Comparison of ENCODE assay signal across 9 mouse cellular contexts in genomic region chr11:100300293-100300692, GRCm38 (mm10). TPM values are rescaled to one million over a fixed set of nuclear protein-coding genes. Genes with fewer than 3 reads are reported as not detected.
A peak's percentile ranks its signal among the peaks of the same experiment; 100 is the strongest.
DNase-seq lines count a peak whose midpoint lies in the region; ATAC-seq lines count a peak whose summit lies in the region.
"Had no signal": no experiment of that assay in that cellular context is flagged by ENCODE, and none has a peak within 500 bp of the region (broad histone marks: within the 10 kb centered on the region; RNA-seq: fewer than 3 reads in every experiment).

No protein-coding gene starts in this region.

- no peaks in the 10 kb centered on the region for H3K36me3 ChIP-seq in heart, embryonic 13.5 days
- no peaks in the 10 kb centered on the region for H3K36me3 ChIP-seq in heart, embryonic 12.5 days
- H3K36me3 ChIP-seq: stomach, embryonic 15.5 days had no signal

- no peak for ATAC-seq in heart, embryonic 13.5 days (ENCODE audit: extremely low read depth, insufficient number of reproducible peaks, low FRiP score, low TSS enrichment)
- no peak for ATAC-seq in heart, embryonic 12.5 days (ENCODE audit: insufficient number of reproducible peaks, low FRiP score)

- peaks cover 7% of the 10 kb centered on the region for H3K4me1 ChIP-seq in heart, embryonic 13.5 days
- peaks cover 5% of the 10 kb centered on the region for H3K4me1 ChIP-seq in heart, embryonic 12.5 days (replicated peaks)

- peak overlapping the region; percentile 37; the same call in 1 of the 2 replicates for H3K9ac ChIP-seq in heart, embryonic 13.5 days
- no peak overlapping the region for H3K9ac ChIP-seq in heart, embryonic 12.5 days
- H3K9ac ChIP-seq: stomach, embryonic 15.5 days had no signal

- H3K27ac ChIP-seq in heart, embryonic 13.5 days (replicated peaks): no peak overlapping the region
- no peak overlapping the region for H3K27ac ChIP-seq in heart, embryonic 12.5 days (ENCODE audit: poor library complexity, severe bottlenecking)
- H3K27ac ChIP-seq: stomach, embryonic 15.5 days had no signal

- peaks cover 29% of the 10 kb centered on the region for H3K27me3 ChIP-seq in heart, embryonic 13.5 days (replicated peaks)
- H3K27me3 ChIP-seq in heart, embryonic 12.5 days (replicated peaks): peaks cover 23% of the 10 kb centered on the region
- H3K27me3 ChIP-seq: stomach, embryonic 15.5 days had no signal

- WGBS in heart, embryonic 13.5 days: 9% methylated on average over 5 of the region's 5 CpGs
- WGBS in heart, embryonic 12.5 days: 6% methylated on average over 5 of the region's 5 CpGs

- no peaks in the 10 kb centered on the region for H3K9me3 ChIP-seq in heart, embryonic 13.5 days
- H3K9me3 ChIP-seq in heart, embryonic 12.5 days (replicated peaks): no peaks in the 10 kb centered on the region
- H3K9me3 ChIP-seq: stomach, embryonic 15.5 days had no signal

- no peak overlapping the region; the same call in 1 of the 2 replicates for H3K4me2 ChIP-seq in heart, embryonic 13.5 days
- H3K4me2 ChIP-seq in heart, embryonic 12.5 days: no peak overlapping the region
- H3K4me2 ChIP-seq: stomach, embryonic 15.5 days had no signal

- no peak overlapping the region for H3K4me3 ChIP-seq in heart, embryonic 13.5 days
- no peak overlapping the region for H3K4me3 ChIP-seq in heart, embryonic 12.5 days
- H3K4me3 ChIP-seq: stomach, embryonic 15.5 days had no signal

- DNase-seq in urinary bladder, postnatal 25 days (ENCODE audit: low spot score): peak; percentile 76
- DNase-seq in urinary bladder, postnatal 4 days (ENCODE audit: low spot score in 2 of 2): no peak
- peak; percentile 46 to 66 for DNase-seq in cerebellum, postnatal 4 days (ENCODE audit: low spot score in 2 of 2)
- peak; percentile 79 for DNase-seq in kidney, postnatal 10 days
- DNase-seq in mesoderm, embryonic 11.5 days (ENCODE audit: low read depth, low spot score): peak; percentile 72
- DNase-seq in thymus, postnatal 0 days (ENCODE audit: low spot score): peak; percentile 61

RNA-seq across cellular contexts. Expression of gene Eif1, which starts 19.4 kb away (rescaled TPM):
- polyA plus RNA-seq in heart, embryonic 13.5 days (2015; fragmentation: Nextera tagmentation; extraction: Ambion mirVana): 1,570 and 1,681 TPM in 2 replicates
- 1,467 and 1,522 TPM in 2 replicates for polyA plus RNA-seq in heart, embryonic 12.5 days (2016; fragmentation: Nextera tagmentation; extraction: Ambion mirVana)
- polyA plus RNA-seq in thymus, postnatal 0 days (2015; fragmentation: Nextera tagmentation; extraction: Ambion mirVana): 2,060 and 2,248 TPM in 2 replicates

RNA-seq across cellular contexts. Expression of gene Krt42, which starts 30.6 kb away (rescaled TPM):
- polyA plus RNA-seq in heart, embryonic 13.5 days (2015; fragmentation: Nextera tagmentation; extraction: Ambion mirVana): not detected in 2 replicates
- not detected in 2 replicates for polyA plus RNA-seq in heart, embryonic 12.5 days (2016; fragmentation: Nextera tagmentation; extraction: Ambion mirVana)
- 0.35 and 0.46 TPM in 2 replicates for polyA plus RNA-seq in thymus, postnatal 0 days (2015; fragmentation: Nextera tagmentation; extraction: Ambion mirVana)
- polyA plus RNA-seq: stomach, embryonic 15.5 days had no signal

RNA-seq across cellular contexts. Expression of gene Gast, which starts 33.9 kb away (rescaled TPM):
- polyA plus RNA-seq in heart, embryonic 13.5 days (2015; fragmentation: Nextera tagmentation; extraction: Ambion mirVana): not detected in 2 replicates
- not detected in 2 replicates for polyA plus RNA-seq in heart, embryonic 12.5 days (2016; fragmentation: Nextera tagmentation; extraction: Ambion mirVana)
- 1.9 and 2.1 TPM in 2 replicates for polyA plus RNA-seq in thymus, postnatal 0 days (2015; fragmentation: Nextera tagmentation; extraction: Ambion mirVana)

RNA-seq across cellular contexts. Expression of gene Krt17, which starts 39.5 kb away (rescaled TPM):
- 2.3 and 3.0 TPM in 2 replicates for polyA plus RNA-seq in heart, embryonic 13.5 days (2015; fragmentation: Nextera tagmentation; extraction: Ambion mirVana)
- polyA plus RNA-seq in heart, embryonic 12.5 days (2016; fragmentation: Nextera tagmentation; extraction: Ambion mirVana): 1.3 and 1.9 TPM in 2 replicates
- 436 and 450 TPM in 2 replicates for polyA plus RNA-seq in thymus, postnatal 0 days (2015; fragmentation: Nextera tagmentation; extraction: Ambion mirVana)

RNA-seq across cellular contexts. Expression of gene Krt16, which starts 51.6 kb away (rescaled TPM):
- not detected in 2 replicates for polyA plus RNA-seq in heart, embryonic 13.5 days (2015; fragmentation: Nextera tagmentation; extraction: Ambion mirVana)
- polyA plus RNA-seq in heart, embryonic 12.5 days (2016; fragmentation: Nextera tagmentation; extraction: Ambion mirVana): not detected in 2 replicates
- polyA plus RNA-seq in thymus, postnatal 0 days (2015; fragmentation: Nextera tagmentation; extraction: Ambion mirVana): 2.5 and 2.7 TPM in 2 replicates

Comparison
In these comparisons a context has a peak if more than half of its experiments do, and no peak if none do; other contexts are left out.
1. DNase-seq: peak in urinary bladder, postnatal 25 days (single experiment), cerebellum, postnatal 4 days (2 of 2), kidney, postnatal 10 days (single experiment), mesoderm, embryonic 11.5 days (single experiment) and thymus, postnatal 0 days (single experiment); none in urinary bladder, postnatal 4 days (0 of 2).